Mouse (Mus musculus): ENCODE measurements around the gene Cd80.
A peak's percentile ranks its signal among the peaks of the same experiment; 100 is the strongest.
"Not testable (repeated sequence)": the region's sequence is repeated elsewhere in the genome, so short reads cannot be mapped to it uniquely, and the experiment has no call there.

Gene Cd80

GRCm38 (mm10) chr16:38455511-38456418 is at the start of gene Cd80:
TSS of gene Cd80 (plus strand) at chr16:38455561.
- DNase-seq = no peak

- DNase-seq = no peak
Measured at GRCm38 (mm10) chr16:38406293-38406692, 49.1 kb upstream of the Cd80 start.

- DNase-seq = no peak
Measured at GRCm38 (mm10) chr16:38406708-38407107, 48.7 kb upstream of the Cd80 start.

- DNase-seq = no peak
Measured at GRCm38 (mm10) chr16:38407584-38407983, 47.8 kb upstream of the Cd80 start.

GRCm38 (mm10) chr16:38408416-38408815 is 46.9 kb upstream of the Cd80 start:
- DNase-seq = no peak

GRCm38 (mm10) chr16:38414953-38415352 is 40.4 kb upstream of the Cd80 start:
- no peak for DNase-seq

GRCm38 (mm10) chr16:38425374-38425773 is 30.0 kb upstream of the Cd80 start:
- DNase-seq = no peak

- no peak for DNase-seq
Measured at GRCm38 (mm10) chr16:38425799-38426198, 29.6 kb upstream of the Cd80 start.

- no peak for DNase-seq
Measured at GRCm38 (mm10) chr16:38431446-38432185, 23.7 kb upstream of the Cd80 start.

- no peak for DNase-seq
Measured at GRCm38 (mm10) chr16:38432498-38433425, 22.6 kb upstream of the Cd80 start, which contains the start of gene Pla1a. TSS of gene Pla1a (minus strand) at chr16:38433145.

GRCm38 (mm10) chr16:38433514-38433913 is 21.8 kb upstream of the Cd80 start:
- DNase-seq = no peak

- no peak for DNase-seq
Measured at GRCm38 (mm10) chr16:38434295-38434795, 21.0 kb upstream of the Cd80 start.

- no peak for DNase-seq
Measured at GRCm38 (mm10) chr16:38439190-38439589, 16.2 kb upstream of the Cd80 start.

GRCm38 (mm10) chr16:38440403-38440802 is 15.0 kb upstream of the Cd80 start:
- DNase-seq = no peak

GRCm38 (mm10) chr16:38441611-38442010 is 13.8 kb upstream of the Cd80 start:
- DNase-seq = no peak

- no peak for DNase-seq
Measured at GRCm38 (mm10) chr16:38442216-38442615, 13.1 kb upstream of the Cd80 start.

GRCm38 (mm10) chr16:38443721-38444464 is 11.5 kb upstream of the Cd80 start:
- DNase-seq = no peak

- peak; percentile 13 for DNase-seq
Measured at GRCm38 (mm10) chr16:38445046-38445445, 10.3 kb upstream of the Cd80 start.

GRCm38 (mm10) chr16:38445576-38445975 is 9.8 kb upstream of the Cd80 start:
- no peak for DNase-seq

GRCm38 (mm10) chr16:38446141-38446540 is 9.2 kb upstream of the Cd80 start:
- not testable (repeated sequence) for DNase-seq

- no peak for DNase-seq
Measured at GRCm38 (mm10) chr16:38447366-38447765, 8.0 kb upstream of the Cd80 start.

GRCm38 (mm10) chr16:38448458-38448857 is 6.9 kb upstream of the Cd80 start:
- DNase-seq = no peak

Data from lung, postnatal 10 days (tissue).